Mouse (Mus musculus): ENCODE results near the gene Adgrg1. TPM values are rescaled to one million over a fixed set of nuclear protein-coding genes. Genes with fewer than 3 reads are reported as not detected.

The Adgrg1 gene
- total and polyA plus RNA-seq, 2 experiments from 2014 or later: 101 to 188 TPM

DNA sequence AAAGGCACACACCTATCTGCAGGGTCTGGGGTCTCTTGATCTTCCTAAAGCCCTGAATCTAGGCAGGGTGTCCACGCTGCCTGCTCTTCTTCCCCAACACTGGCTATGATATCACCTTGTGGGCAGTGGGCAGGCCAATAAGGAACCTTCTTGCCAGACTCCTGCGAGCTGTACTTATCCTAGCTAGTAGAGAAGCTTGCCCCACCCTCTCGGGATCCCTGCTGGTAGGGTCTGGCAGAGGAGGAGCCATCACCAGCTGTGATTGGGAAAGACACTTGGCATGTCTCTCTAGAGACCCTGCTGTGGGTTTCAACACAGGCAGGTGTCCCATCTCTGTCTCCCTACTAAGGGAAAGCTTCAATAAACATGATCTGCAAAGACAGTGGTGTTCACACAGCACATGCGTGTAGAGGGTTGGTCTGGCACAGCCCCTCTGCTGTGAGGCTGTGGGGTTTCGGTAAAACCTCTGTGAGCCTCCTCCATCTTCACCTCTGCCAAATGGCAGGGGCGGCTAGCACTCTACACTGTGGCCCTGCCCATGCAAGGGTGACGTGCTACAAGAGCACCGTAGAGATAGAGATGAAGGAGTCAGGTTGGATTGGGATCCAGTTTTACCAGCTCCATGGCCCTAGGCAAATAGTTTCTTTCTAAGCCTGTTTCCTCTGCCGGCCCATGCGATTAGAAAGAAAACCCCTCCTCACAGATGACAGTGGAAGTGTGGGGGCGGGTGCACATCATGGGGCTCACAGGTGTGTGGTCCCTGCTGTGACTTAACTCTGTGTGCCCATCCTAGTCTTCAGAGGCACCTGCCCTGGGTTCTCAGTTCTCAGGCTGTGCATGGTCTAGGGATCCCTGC, 16.3 kb downstream of the Adgrg1 start:
- no peaks in the 10 kb centered on the region for H3K27me3 ChIP-seq (ENCODE audit: insufficient read depth, low read length)
- H3K4me2 ChIP-seq (ENCODE audit: low read depth): no peak overlapping the region
- 71% methylated on average over 11 of the region's 11 CpGs for WGBS
- H3K36me3 ChIP-seq (ENCODE audit: insufficient read depth): no peaks in the 10 kb centered on the region
- no peak overlapping the region for H3K4me3 ChIP-seq (ENCODE audit: low read depth, low read length)
- no peaks in the 10 kb centered on the region for H3K9me3 ChIP-seq (ENCODE audit: low read length)
- TF ChIP-seq CTCF (IDR thresholded peaks at IDR 0.05; ENCODE audit: low read depth): no peak
- no peak overlapping the region for H3K9ac ChIP-seq
- peaks cover 43% of the 10 kb centered on the region for H3K4me1 ChIP-seq (ENCODE audit: insufficient read depth)
- ATAC-seq: no peak
- H3K27ac ChIP-seq (ENCODE audit: low read depth, low read length): 0 out of 2 replicates have a peak overlapping the region, but pooled peaks have one; percentile 9
- DNase-seq: peak; percentile 9

GRCm38 (mm10) chr8:94991454-94991994, 17.0 kb downstream of the Adgrg1 start:
- H3K9ac ChIP-seq: no peak overlapping the region
- H3K27me3 ChIP-seq (ENCODE audit: insufficient read depth, low read length): no peaks in the 10 kb centered on the region
- DNase-seq (no peak), ATAC-seq (no peak)
- 0 out of 2 replicates have a peak overlapping the region, but pooled peaks have one; percentile 96 for H3K27ac ChIP-seq (ENCODE audit: low read depth, low read length)
- no peak for TF ChIP-seq CTCF (IDR thresholded peaks at IDR 0.05; ENCODE audit: low read depth)
- peaks cover 43% of the 10 kb centered on the region for H3K4me1 ChIP-seq (ENCODE audit: insufficient read depth)
- H3K9me3 ChIP-seq (ENCODE audit: low read length): no peaks in the 10 kb centered on the region
- no peak overlapping the region for H3K4me3 ChIP-seq (ENCODE audit: low read depth, low read length)
- 77% methylated on average over 9 of the region's 9 CpGs for WGBS
- H3K4me2 ChIP-seq (ENCODE audit: low read depth): no peak overlapping the region
- H3K36me3 ChIP-seq (ENCODE audit: insufficient read depth): no peaks in the 10 kb centered on the region

DNA sequence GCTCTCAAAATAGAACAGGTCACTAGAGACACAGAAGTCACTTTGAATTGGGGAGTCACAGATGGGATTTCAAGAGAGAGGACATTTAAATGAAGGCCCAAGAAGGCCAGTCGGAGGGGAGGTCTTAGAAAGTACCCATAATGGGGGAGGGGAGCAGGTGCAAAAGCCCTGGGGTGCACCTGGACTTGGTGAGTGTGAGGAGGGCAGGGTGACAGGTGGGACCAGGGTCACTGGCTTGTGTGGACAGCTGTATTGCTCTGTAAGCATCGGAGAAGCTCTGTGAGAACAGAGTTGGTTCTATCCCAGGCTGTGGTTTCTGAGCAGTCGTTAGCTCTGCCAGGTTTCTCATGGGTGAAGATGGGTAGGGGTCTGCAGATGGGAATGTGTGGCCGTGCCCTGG, 17.5 kb downstream of the Adgrg1 start:
- TF ChIP-seq CTCF (IDR thresholded peaks at IDR 0.05; ENCODE audit: low read depth): no peak
- Histone ChIP-seq H3K4me1 (ENCODE audit: insufficient read depth) (peaks cover 43% of the 10 kb centered on the region), H3K4me2 (ENCODE audit: low read depth) (no peak overlapping the region), H3K9ac (no peak overlapping the region), H3K36me3 (ENCODE audit: insufficient read depth) (no peaks in the 10 kb centered on the region), H3K27ac (ENCODE audit: low read depth, low read length) (peak overlapping the region; percentile 96), H3K9me3 (ENCODE audit: low read length) (no peaks in the 10 kb centered on the region), H3K4me3 (ENCODE audit: low read depth, low read length) (no peak overlapping the region), H3K27me3 (ENCODE audit: insufficient read depth, low read length) (no peaks in the 10 kb centered on the region)
- 59% methylated on average over 4 of the region's 4 CpGs for WGBS
- no peak for DNase-seq
- ATAC-seq: no peak

- Histone ChIP-seq H3K27ac (ENCODE audit: low read depth, low read length) (peak overlapping the region; percentile 96), H3K4me3 (ENCODE audit: low read depth, low read length) (no peak overlapping the region), H3K27me3 (ENCODE audit: insufficient read depth, low read length) (no peaks in the 10 kb centered on the region), H3K4me2 (ENCODE audit: low read depth) (no peak overlapping the region), H3K4me1 (ENCODE audit: insufficient read depth) (peaks cover 45% of the 10 kb centered on the region), H3K36me3 (ENCODE audit: insufficient read depth) (no peaks in the 10 kb centered on the region), H3K9me3 (ENCODE audit: low read length) (no peaks in the 10 kb centered on the region), H3K9ac (no peak overlapping the region)
- DNase-seq (peak; percentile 60), ATAC-seq (no peak)
- no peak for TF ChIP-seq CTCF (IDR thresholded peaks at IDR 0.05; ENCODE audit: low read depth)
- 14% methylated on average over 5 of the region's 5 CpGs for WGBS
Observed at GRCm38 (mm10) chr8:94992534-94992933, 18.0 kb downstream of the Adgrg1 start.

- Histone ChIP-seq H3K4me1 (ENCODE audit: insufficient read depth) (peaks cover 51% of the 10 kb centered on the region), H3K4me3 (ENCODE audit: low read depth, low read length) (no peak overlapping the region), H3K9me3 (ENCODE audit: low read length) (no peaks in the 10 kb centered on the region), H3K36me3 (ENCODE audit: insufficient read depth) (no peaks in the 10 kb centered on the region; the same call in 1 of the 2 replicates), H3K9ac (no peak overlapping the region), H3K27me3 (ENCODE audit: insufficient read depth, low read length) (no peaks in the 10 kb centered on the region), H3K27ac (ENCODE audit: low read depth, low read length) (peak overlapping the region; percentile 96), H3K4me2 (ENCODE audit: low read depth) (peak overlapping the region; percentile 71)
- TF ChIP-seq CTCF (IDR thresholded peaks at IDR 0.05; ENCODE audit: low read depth): no peak
- ATAC-seq: no peak
- WGBS: 33% methylated on average over 9 of the region's 9 CpGs
- no peak for DNase-seq
Observed at GRCm38 (mm10) chr8:94992996-94993724, 18.6 kb downstream of the Adgrg1 start.

GRCm38 (mm10) chr8:94994006-94994405, 19.5 kb downstream of the Adgrg1 start:
- DNase-seq: peak; percentile 97
- H3K9me3 ChIP-seq (ENCODE audit: low read length): no peaks in the 10 kb centered on the region
- H3K27me3 ChIP-seq (ENCODE audit: insufficient read depth, low read length): no peaks in the 10 kb centered on the region
- WGBS: 1% methylated on average over 14 of the region's 14 CpGs
- no peaks in the 10 kb centered on the region; the same call in 1 of the 2 replicates for H3K36me3 ChIP-seq (ENCODE audit: insufficient read depth)
- no peak for TF ChIP-seq CTCF (IDR thresholded peaks at IDR 0.05; ENCODE audit: low read depth)
- ATAC-seq: peak; percentile 93
- peak overlapping the region; percentile 71 for H3K4me2 ChIP-seq (ENCODE audit: low read depth)
- H3K4me3 ChIP-seq (ENCODE audit: low read depth, low read length): peak overlapping the region; percentile 41
- H3K9ac ChIP-seq: peak overlapping the region; percentile 69
- H3K4me1 ChIP-seq (ENCODE audit: insufficient read depth): peaks cover 59% of the 10 kb centered on the region
- peak overlapping the region; percentile 96 for H3K27ac ChIP-seq (ENCODE audit: low read depth, low read length)
